Mouse (Mus musculus): ENCODE measurements around the gene Ugt1a5.

Ugt1a5 gene

GRCm38 (mm10) chr1:88261706-88262105 lies 95.9 kb downstream of the Ugt1a5 start:
- no peak for DNase-seq (ENCODE audit: low read depth, low spot score)

GRCm38 (mm10) chr1:88262255-88262654 lies 96.4 kb downstream of the Ugt1a5 start:
- peak; percentile 99 for DNase-seq (ENCODE audit: low read depth, low spot score)

GRCm38 (mm10) chr1:88262961-88263360 lies 97.1 kb downstream of the Ugt1a5 start:
- DNase-seq (ENCODE audit: low read depth, low spot score) = no peak

GRCm38 (mm10) chr1:88263778-88264177 lies 98.0 kb downstream of the Ugt1a5 start:
- DNase-seq (ENCODE audit: low read depth, low spot score) = no peak

- DNase-seq (ENCODE audit: low read depth, low spot score) = no peak
These were observed 98.5 kb downstream of the Ugt1a5 start for GRCm38 (mm10) chr1:88264237-88264868.

- DNase-seq (ENCODE audit: low read depth, low spot score) = no peak
These were observed 99.0 kb downstream of the Ugt1a5 start for GRCm38 (mm10) chr1:88264869-88265240.

- DNase-seq (ENCODE audit: low read depth, low spot score) = no peak
These were observed 100.3 kb downstream of the Ugt1a5 start for GRCm38 (mm10) chr1:88266123-88266522.

- DNase-seq (ENCODE audit: low read depth, low spot score) = no peak
These were observed 101.7 kb downstream of the Ugt1a5 start for GRCm38 (mm10) chr1:88267489-88267888.

- no peak for DNase-seq (ENCODE audit: low read depth, low spot score)
These were observed 102.3 kb downstream of the Ugt1a5 start for GRCm38 (mm10) chr1:88268070-88268469.

All from 3T3-L1 (cell line).